Mouse (Mus musculus): Measurements from ENCODE around the gene Cblb.

Cblb gene

GRCm38 (mm10) chr16:52194866-52195265, 163.8 kb downstream of the Cblb start:
- DNase-seq (ENCODE audit: low spot score) = no peak

- DNase-seq (ENCODE audit: low spot score) = no peak
Measured at GRCm38 (mm10) chr16:52200107-52200506, 169.1 kb downstream of the Cblb start.

GRCm38 (mm10) chr16:52210844-52211606, 180.0 kb downstream of the Cblb start:
- no peak for DNase-seq (ENCODE audit: low spot score)

- no peak for DNase-seq (ENCODE audit: low spot score)
Measured at GRCm38 (mm10) chr16:52219069-52219468, 188.0 kb downstream of the Cblb start.

GRCm38 (mm10) chr16:52222896-52223295, 191.9 kb downstream of the Cblb start:
- DNase-seq (ENCODE audit: low spot score) = no peak

GRCm38 (mm10) chr16:52229446-52229845, 198.4 kb downstream of the Cblb start:
- DNase-seq (ENCODE audit: low spot score) = no peak

GRCm38 (mm10) chr16:52229930-52230329, 198.9 kb downstream of the Cblb start:
- DNase-seq (ENCODE audit: low spot score) = peak; percentile 10

GRCm38 (mm10) chr16:52242144-52242543, 211.1 kb downstream of the Cblb start:
- DNase-seq (ENCODE audit: low spot score) = no peak

- DNase-seq (ENCODE audit: low spot score) = no peak
Measured at GRCm38 (mm10) chr16:52243421-52243973, 212.5 kb downstream of the Cblb start.

- DNase-seq (ENCODE audit: low spot score) = no peak
Measured at GRCm38 (mm10) chr16:52250196-52250595, 219.2 kb downstream of the Cblb start.

- no peak for DNase-seq (ENCODE audit: low spot score)
Measured at GRCm38 (mm10) chr16:52250935-52251334, 219.9 kb downstream of the Cblb start.
